Mouse (Mus musculus) ES-E14 (cell line): Measurements from ENCODE around the gene Oaz3.

Experiments
- CHD2 ChIP-seq: IDR thresholded peaks from 2 replicates; pipeline ENCODE4 v1.6.1; 2014; ENCODE audit warnings: mild to moderate bottlenecking, low read depth, low read length, inconsistent platforms
- HCFC1 ChIP-seq: IDR thresholded peaks from 2 replicates; pipeline ENCODE4 v1.6.1; 2012; ENCODE audit warnings: low read length, inconsistent platforms, borderline replicate concordance; ENCODE audit not compliant: insufficient read depth
- MAFK ChIP-seq: IDR thresholded peaks from 2 replicates; pipeline ENCODE4 v1.6.1; 2014; ENCODE audit warnings: mild to moderate bottlenecking, low read depth, low read length, inconsistent platforms; ENCODE audit not compliant: insufficient read depth
- ZC3H11A ChIP-seq: IDR thresholded peaks from 2 replicates; pipeline ENCODE4 v1.6.1; 2012; ENCODE audit warnings: low read depth, mild to moderate bottlenecking, inconsistent platforms, low read length, borderline replicate concordance
- ZNF384 ChIP-seq: IDR thresholded peaks from 2 replicates; pipeline ENCODE4 v1.6.1; 2012; ENCODE audit warnings: low read depth, low read length, inconsistent platforms

DNA sequence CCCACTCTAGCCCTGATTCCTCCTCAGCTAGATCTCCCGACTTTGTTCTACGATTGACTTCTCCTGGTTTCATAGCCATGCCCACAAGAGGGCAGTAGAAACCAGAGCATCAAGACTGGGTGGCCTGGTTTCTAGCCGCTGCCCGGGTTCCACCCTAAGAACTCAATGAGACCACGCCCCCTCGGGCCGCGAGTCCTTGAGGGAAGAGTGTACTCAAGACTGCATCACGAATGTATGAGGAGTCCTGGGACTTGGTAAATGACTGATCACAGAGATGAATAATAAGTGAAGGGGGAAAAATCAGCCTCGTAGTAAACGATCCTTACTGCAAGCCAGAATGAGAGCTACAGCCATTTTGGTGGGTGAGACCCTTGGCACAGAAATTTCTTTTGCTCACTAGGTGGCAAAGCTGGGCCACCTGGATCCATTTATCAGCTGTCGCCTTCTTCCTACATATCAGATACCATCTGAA is 12.8 kb upstream of the Oaz3 start:
- TF ChIP-seq ZNF384 (no peak), CHD2 (no peak), ZC3H11A (peak; percentile 93), MAFK (no peak), HCFC1 (no peak)
